Mouse (Mus musculus) adrenal gland, postnatal 14 days (tissue): ENCODE results near the gene Nrd1. TPM values are rescaled to one million over a fixed set of nuclear protein-coding genes. Genes with fewer than 3 reads are reported as not detected.
A peak's percentile ranks its signal among the peaks of the same experiment; 100 is the strongest.

ENCODE experiments used
- DNase-seq: peaks from one replicate; pipeline ENCODE4 v3.0.0; 2021; ENCODE audit warnings: mixed read lengths
- microRNA-seq, 2 experiments: library from miRNA; unstranded; fragments of <30 nt; microRNA quantifications; one replicate each; pipeline ENCODE4 v1.2.0; 2021
- total RNA-seq: library from RNA; stranded (reverse); gene quantifications from 2 replicates; pipeline ENCODE4 v1.2.3, GENCODE M21; 2021

Gene Nrd1
- total RNA-seq, 1 experiment from 2014 or later = 105 TPM

GRCm38 (mm10) chr4:109098861-109099260 lies 98.4 kb downstream of the Nrd1 start:
- DNase-seq = no peak

GRCm38 (mm10) chr4:109102574-109102973 lies 102.1 kb downstream of the Nrd1 start:
- no peak for DNase-seq

- no peak for DNase-seq
Observed at GRCm38 (mm10) chr4:109103145-109103883, 102.9 kb downstream of the Nrd1 start.

GRCm38 (mm10) chr4:109105254-109105653 lies 104.8 kb downstream of the Nrd1 start:
- DNase-seq = no peak

GRCm38 (mm10) chr4:109106034-109106433 lies 105.6 kb downstream of the Nrd1 start:
- DNase-seq = peak; percentile 67

GRCm38 (mm10) chr4:109106594-109106993 lies 106.1 kb downstream of the Nrd1 start:
- DNase-seq = no peak

GRCm38 (mm10) chr4:109109012-109109411 lies 108.6 kb downstream of the Nrd1 start:
- no peak for DNase-seq

- DNase-seq = no peak
Observed at GRCm38 (mm10) chr4:109109686-109110085, 109.2 kb downstream of the Nrd1 start.

GRCm38 (mm10) chr4:109110978-109111377 lies 110.5 kb downstream of the Nrd1 start:
- no peak for DNase-seq

Small RNAs within 50 kb of the gene (microRNA-seq; reads per million reads assigned to microRNA genes)
- gene Mir761 = 0 reads per million in 2 experiments

Other genes starting within 250 kb of the Nrd1 start
- gene Zfyve9, start 219.9 kb upstream of the Nrd1 start, total RNA-seq = 22.7 and 24.0 TPM in 2 replicates
- 116 and 127 TPM in 2 replicates for gene Btf3l4, start 167.0 kb upstream of the Nrd1 start, total RNA-seq
- 63.8 and 73.9 TPM in 2 replicates for gene Txndc12, start 166.1 kb upstream of the Nrd1 start, total RNA-seq
- gene Kti12, start 152.9 kb upstream of the Nrd1 start, total RNA-seq = 29.3 and 32.1 TPM in 2 replicates
- gene A730015C16Rik, start 152.0 kb upstream of the Nrd1 start, total RNA-seq = 0.53 TPM in 1 of 2 replicates, not detected in the other
- gene Rab3b, start 121.6 kb upstream of the Nrd1 start, total RNA-seq = 40.1 and 50.7 TPM in 2 replicates
- gene Osbpl9, start 201.6 kb downstream of the Nrd1 start, total RNA-seq = 128 and 156 TPM in 2 replicates
- gene Calr4, start 233.8 kb downstream of the Nrd1 start, total RNA-seq = 1.5 TPM in 2 replicates